Mouse (Mus musculus): ENCODE data around the gene Gramd4.

- TF ChIP-seq JUND (conservative IDR thresholded peaks at IDR 0.05; ENCODE audit: low read depth, low read length) (no peak), CTCF (conservative IDR thresholded peaks at IDR 0.05 in 1 of 2, IDR thresholded peaks at IDR 0.05 in 1 of 2; ENCODE audit: low read depth in 2 of 2, low read length in 2 of 2) (no peak), EP300 (IDR thresholded peaks at IDR 0.05; ENCODE audit: low read length) (no peak), NELFE (IDR thresholded peaks at IDR 0.05; ENCODE audit: low read depth, low read length) (no peak), TBP (conservative IDR thresholded peaks at IDR 0.05; ENCODE audit: low read depth, low read length) (no peak), POLR2A (IDR thresholded peaks at IDR 0.05; ENCODE audit: low read depth, low read length) (no peak), BHLHE40 (IDR thresholded peaks at IDR 0.05; ENCODE audit: low read depth, low read length) (no peak), USF1 (IDR thresholded peaks at IDR 0.05; ENCODE audit: low read depth, low read length) (no peak), CHD2 (IDR thresholded peaks at IDR 0.05; ENCODE audit: low read length) (no peak), TCF12 (IDR thresholded peaks at IDR 0.05; ENCODE audit: low read depth, low read length) (no peak), HCFC1 (IDR thresholded peaks at IDR 0.05; ENCODE audit: low read depth, low read length) (no peak), MAX (IDR thresholded peaks at IDR 0.05; ENCODE audit: low read length) (no peak), RAD21 (IDR thresholded peaks at IDR 0.05; ENCODE audit: low read depth, low read length) (no peak)
Measured at GRCm38 (mm10) chr15:86089091-86089744, 31.7 kb downstream of the Gramd4 start.
